In the genomic region with DNA sequence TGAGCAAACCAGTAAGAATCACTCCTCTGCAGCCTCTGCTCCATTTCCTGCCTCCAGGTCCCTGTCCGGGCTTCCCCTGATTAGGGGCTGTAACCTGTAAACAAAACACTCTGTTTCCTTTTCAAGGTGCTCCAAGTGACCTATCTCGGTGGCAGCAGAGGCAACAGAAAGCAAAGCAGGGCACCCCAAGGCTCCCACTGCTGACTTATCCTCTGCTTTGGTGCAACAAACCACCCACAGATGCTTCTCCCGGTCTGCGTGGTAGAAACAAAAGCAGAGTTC, we compare ENCODE assay signal across 11 mouse cellular contexts.
DNase-seq lines count a peak whose midpoint lies in the region; ATAC-seq and TF ChIP-seq lines count a peak whose summit lies in the region.
"Had no signal": no experiment of that assay in that cellular context is flagged by ENCODE, and none has a peak within 500 bp of the region (broad histone marks: within the 10 kb centered on the region; RNA-seq: fewer than 3 reads in every experiment).

No protein-coding gene starts in this region.

- no peak for TF ChIP-seq POLR2A in kidney, adult 2 months (IDR thresholded peaks at IDR 0.05; ENCODE audit: low read depth, low read length)

- no peak for ATAC-seq in neural tube, embryonic 13.5 days (ENCODE audit: low read depth)
- no peak for ATAC-seq in neural tube, embryonic 15.5 days (ENCODE audit: low FRiP score)
- ATAC-seq in heart, postnatal 0 days (ENCODE audit: insufficient read depth, low read depth), result no peak
- no peak for ATAC-seq in stomach, embryonic 15.5 days (ENCODE audit: insufficient read depth, low FRiP score, low read depth)
- ATAC-seq: inflammation-experienced regulatory T-cells, adult 6 months had no signal

- no peak overlapping the region for H3K4me3 ChIP-seq in kidney, adult 2 months (ENCODE audit: insufficient read depth, low read depth, low read length)
- H3K4me3 ChIP-seq in neural tube, embryonic 13.5 days, result no peak overlapping the region
- H3K4me3 ChIP-seq in neural tube, embryonic 15.5 days (replicated peaks), result no peak overlapping the region
- H3K4me3 ChIP-seq in heart, postnatal 0 days (ENCODE audit: low read depth, low read length), result no peak overlapping the region
- H3K4me3 ChIP-seq in stomach, embryonic 15.5 days (replicated peaks), result no peak overlapping the region
- H3K4me3 ChIP-seq: midbrain, embryonic 12.5 days had no signal

- no peaks in the 10 kb centered on the region for H3K36me3 ChIP-seq in kidney, adult 2 months (ENCODE audit: control insufficient read depth, insufficient read depth, low read length)
- no peaks in the 10 kb centered on the region for H3K36me3 ChIP-seq in neural tube, embryonic 13.5 days
- H3K36me3 ChIP-seq in neural tube, embryonic 15.5 days, result no peaks in the 10 kb centered on the region
- no peaks in the 10 kb centered on the region for H3K36me3 ChIP-seq in heart, postnatal 0 days (replicated peaks; ENCODE audit: control insufficient read depth, insufficient read depth, low read length)
- no peaks in the 10 kb centered on the region for H3K36me3 ChIP-seq in stomach, embryonic 15.5 days
- H3K36me3 ChIP-seq: midbrain, embryonic 12.5 days had no signal

- no peak for TF ChIP-seq EP300 in heart, postnatal 0 days (IDR thresholded peaks at IDR 0.05; ENCODE audit: low read depth)

- H3K4me2 ChIP-seq in neural tube, embryonic 13.5 days, result no peak overlapping the region
- no peak overlapping the region for H3K4me2 ChIP-seq in neural tube, embryonic 15.5 days
- no peak overlapping the region for H3K4me2 ChIP-seq in heart, postnatal 0 days (ENCODE audit: low read depth, low read length)
- H3K4me2 ChIP-seq in stomach, embryonic 15.5 days, result no peak overlapping the region
- H3K4me2 ChIP-seq: midbrain, embryonic 12.5 days had no signal

- DNase-seq in kidney, adult 2 months, result no peak
- no peak for DNase-seq in kidney, postnatal 25 days
- no peak for DNase-seq in heart, postnatal 0 days (ENCODE audit: low spot score)
- no peak for DNase-seq in layer of hippocampus, adult 9-11 months
- DNase-seq in spleen, adult 12 weeks (ENCODE audit: low spot score), result no peak
- DNase-seq: cerebellum, adult 9-11 months had no signal

- no peaks in the 10 kb centered on the region for H3K27me3 ChIP-seq in kidney, adult 2 months (replicated peaks; ENCODE audit: control insufficient read depth, insufficient read depth, low read length)
- H3K27me3 ChIP-seq in neural tube, embryonic 13.5 days, result no peaks in the 10 kb centered on the region
- 0 out of 2 replicates have a peak, but pooled peaks cover 4% of the 10 kb centered on the region for H3K27me3 ChIP-seq in neural tube, embryonic 15.5 days (replicated peaks)
- H3K27me3 ChIP-seq in heart, postnatal 0 days (ENCODE audit: control insufficient read depth, insufficient read depth, low read length), result no peaks in the 10 kb centered on the region
- H3K27me3 ChIP-seq in stomach, embryonic 15.5 days (replicated peaks), result no peaks in the 10 kb centered on the region
- H3K27me3 ChIP-seq: midbrain, embryonic 12.5 days had no signal

- no peak for TF ChIP-seq CTCF in kidney, adult 2 months (conservative IDR thresholded peaks at IDR 0.05; ENCODE audit: insufficient read depth, insufficient read length, low read depth, low read length)
- TF ChIP-seq CTCF in heart, postnatal 0 days (IDR thresholded peaks at IDR 0.05; ENCODE audit: low read depth), result no peak

- no peaks in the 10 kb centered on the region for H3K9me3 ChIP-seq in neural tube, embryonic 13.5 days
- no peaks in the 10 kb centered on the region for H3K9me3 ChIP-seq in neural tube, embryonic 15.5 days (replicated peaks)
- peaks cover 6% of the 10 kb centered on the region; the same call in 1 of the 2 replicates for H3K9me3 ChIP-seq in heart, postnatal 0 days (replicated peaks; ENCODE audit: control insufficient read depth, low read length)
- H3K9me3 ChIP-seq in stomach, embryonic 15.5 days, result no peaks in the 10 kb centered on the region
- H3K9me3 ChIP-seq: midbrain, embryonic 12.5 days had no signal

- peaks cover 11% of the 10 kb centered on the region; the same call in 1 of the 2 replicates for H3K4me1 ChIP-seq in kidney, adult 2 months (ENCODE audit: control insufficient read depth, insufficient read depth, low read length)
- peaks cover 38% of the 10 kb centered on the region for H3K4me1 ChIP-seq in neural tube, embryonic 13.5 days (replicated peaks)
- H3K4me1 ChIP-seq in neural tube, embryonic 15.5 days, result peaks cover 25% of the 10 kb centered on the region
- peaks cover 15% of the 10 kb centered on the region for H3K4me1 ChIP-seq in heart, postnatal 0 days (ENCODE audit: control insufficient read depth, insufficient read depth)
- H3K4me1 ChIP-seq in stomach, embryonic 15.5 days, result peaks cover 6% of the 10 kb centered on the region; the same call in 1 of the 2 replicates

- no peak overlapping the region for H3K9ac ChIP-seq in neural tube, embryonic 13.5 days
- H3K9ac ChIP-seq in neural tube, embryonic 15.5 days (replicated peaks), result no peak overlapping the region
- H3K9ac ChIP-seq in heart, postnatal 0 days (replicated peaks; ENCODE audit: low read depth, low read length), result no peak overlapping the region
- no peak overlapping the region for H3K9ac ChIP-seq in stomach, embryonic 15.5 days
- H3K9ac ChIP-seq: midbrain, embryonic 12.5 days had no signal

- peak overlapping the region; percentile 37; the same call in 1 of the 2 replicates for H3K27ac ChIP-seq in kidney, adult 2 months (ENCODE audit: insufficient read depth, low read depth, low read length)
- peak overlapping the region; percentile 52 for H3K27ac ChIP-seq in neural tube, embryonic 13.5 days (replicated peaks)
- H3K27ac ChIP-seq in neural tube, embryonic 15.5 days (replicated peaks), result no peak overlapping the region
- peak overlapping the region; percentile 58 for H3K27ac ChIP-seq in heart, postnatal 0 days (ENCODE audit: low read depth)
- H3K27ac ChIP-seq in stomach, embryonic 15.5 days, result peak overlapping the region; percentile 31; the same call in 1 of the 2 replicates
- H3K27ac ChIP-seq: midbrain, embryonic 12.5 days had no signal

- WGBS in kidney, adult 2 months, result 55% methylated on average over 4 of the region's 4 CpGs
- 28% methylated on average over 4 of the region's 4 CpGs for WGBS in neural tube, embryonic 13.5 days
- 27% methylated on average over 4 of the region's 4 CpGs for WGBS in neural tube, embryonic 15.5 days
- 54% methylated on average over 4 of the region's 4 CpGs for WGBS in heart, postnatal 0 days
- WGBS in stomach, embryonic 15.5 days, result 40% methylated on average over 4 of the region's 4 CpGs
